Mouse (Mus musculus) liver, embryonic 14.5 days (tissue): Measurements from ENCODE around the gene Ankrd65. TPM values are rescaled to one million over a fixed set of nuclear protein-coding genes. Genes with fewer than 3 reads are reported as not detected.

Experiments
- ATAC-seq: fragments of 200-750 bp; cut with Nextera tagmentation; 2 replicates; pipeline ENCODE4 v1.8.0; 2017; ENCODE audit warnings: moderate number of reproducible peaks, mild to moderate bottlenecking, moderate library complexity; ENCODE audit not compliant: insufficient read depth
- DNase-seq, 3 experiments: peaks; one replicate each; pipeline ENCODE4 v3.0.0-alpha.2; 2012 to 2013; ENCODE audit warnings: low read depth in 3 of 3, low spot score in 3 of 3
- H3K27ac ChIP-seq: fragments of 300-500 bp; sonication (generic); 2 replicates; pipeline ENCODE4 v1.5.1; 2014; ENCODE audit warnings: moderate library complexity, mild to moderate bottlenecking, control low read depth, inconsistent platforms
- H3K27me3 ChIP-seq: fragments of 300-500 bp; sonication (generic); 2 replicates; pipeline ENCODE4 v1.6.1; 2014; ENCODE audit warnings: mild to moderate bottlenecking, low read length, moderate library complexity; ENCODE audit not compliant: control insufficient read depth, insufficient read depth
- H3K36me3 ChIP-seq: fragments of 300-500 bp; sonication (generic); replicated peaks from 2 replicates; pipeline ENCODE4 v1.6.1; 2014; ENCODE audit warnings: low read depth; ENCODE audit not compliant: control insufficient read depth, insufficient read depth
- H3K4me1 ChIP-seq, 2 experiments: fragments of 200-500 bp in 1 of 2; fragments of 300-500 bp in 1 of 2; sonication (generic) in 1 of 2; replicated peaks; 2 replicates each; pipeline ENCODE4 v1.6.1; 2012 to 2014; ENCODE audit warnings: antibody characterized with exemption in 1 of 2, inconsistent platforms in 1 of 2, low read length in 1 of 2; ENCODE audit not compliant: control insufficient read depth in 2 of 2, insufficient read depth in 2 of 2
- H3K4me2 ChIP-seq: fragments of 300-500 bp; sonication (generic); 2 replicates; pipeline ENCODE4 v1.6.1; 2014; ENCODE audit warnings: low read depth, mild to moderate bottlenecking, control low read depth, moderate library complexity
- H3K4me3 ChIP-seq, 2 experiments: fragments of 200-500 bp in 1 of 2; fragments of 300-500 bp in 1 of 2; sonication (generic) in 1 of 2; 2 replicates each; pipeline ENCODE4 v1.5.1; 2012 to 2014; ENCODE audit warnings: low read depth in 2 of 2, low read length in 2 of 2, mild to moderate bottlenecking in 2 of 2, control low read depth in 1 of 2, inconsistent platforms in 1 of 2, moderate library complexity in 1 of 2; ENCODE audit not compliant: insufficient read depth in 1 of 2
- H3K9ac ChIP-seq: fragments of 300-500 bp; sonication (generic); replicated peaks from 2 replicates; pipeline ENCODE4 v1.6.1; 2014; ENCODE audit warnings: mild to moderate bottlenecking, control low read depth, moderate library complexity
- H3K9me3 ChIP-seq: fragments of 300-500 bp; sonication (generic); 2 replicates; pipeline ENCODE4 v1.6.1; 2016; ENCODE audit warnings: low read length, mixed read lengths; ENCODE audit not compliant: control insufficient read depth
- CTCF ChIP-seq: IDR thresholded peaks from 2 replicates; pipeline ENCODE4 v1.5.1; 2016; ENCODE audit warnings: antibody characterized with exemption, low read depth, control low read depth
- EP300 ChIP-seq: IDR thresholded peaks from 2 replicates; pipeline ENCODE4 v1.6.1; 2016; ENCODE audit warnings: antibody characterized with exemption, low read depth
- WGBS: fragments of 180-500 bp; shearing (Covaris S2); extraction: QIAGEN DNeasy Blood & Tissue Kit; methylation state at CpG from one replicate; pipeline ENCODE4 v1.1.7; 2014; ENCODE audit not compliant: insufficient replicate concordance; 5-methylcytosine and 5-hydroxymethylcytosine counted together
- polyA plus RNA-seq, 2 experiments: library from polyadenylated mRNA; depleted of rRNA in 1 of 2; stranded (reverse) in 1 of 2; unstranded in 1 of 2; fragments of >200 nt; fragmentation: Nextera tagmentation in 1 of 2; extraction: Ambion mirVana in 1 of 2; gene quantifications; 2 replicates each; pipeline versions ENCODE4 v1.2.1 to v1.2.3; 2012 to 2014

Ankrd65 gene
- polyA plus RNA-seq, 2 experiments: 0.02 TPM; not detected in 1

DNA sequence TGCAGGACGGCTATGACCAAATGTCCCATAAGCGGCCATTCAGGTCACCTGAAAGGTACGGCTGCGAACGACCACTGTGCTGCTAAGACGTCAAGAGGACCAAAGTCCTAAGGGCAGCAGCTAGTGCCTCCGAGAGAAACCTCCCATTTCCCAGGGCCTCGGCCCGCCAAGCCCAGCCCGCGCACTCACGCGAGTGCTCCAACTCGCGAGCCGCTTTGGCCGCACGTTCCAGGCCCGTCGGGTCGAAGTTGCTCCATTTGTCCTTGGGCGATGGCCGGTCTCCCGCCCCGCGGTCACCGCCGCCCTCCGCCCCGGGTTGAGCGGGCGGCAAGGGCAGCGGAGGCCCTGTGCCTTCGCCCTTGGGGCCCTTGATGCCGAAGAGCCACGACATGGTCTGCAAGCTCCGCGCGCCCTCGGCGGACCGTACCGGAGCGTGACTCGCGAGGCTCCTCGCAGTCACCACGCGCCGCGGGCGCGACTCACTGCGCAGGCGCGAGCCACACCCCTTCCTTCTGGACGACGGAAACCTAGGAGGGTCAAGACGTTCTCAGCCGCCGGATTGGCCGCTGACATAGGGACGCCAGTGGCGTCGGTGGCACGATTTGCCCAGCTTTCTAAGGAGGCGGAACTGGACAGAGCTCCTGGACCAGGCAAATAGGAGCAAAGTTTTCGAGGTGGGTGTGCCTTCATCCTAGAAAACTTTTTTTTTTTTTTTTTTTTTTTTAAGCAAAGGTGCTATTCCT lies 29.5 kb upstream of the Ankrd65 start, which contains the start of gene Atad3a:
Atad3a (minus strand) TSS at position 481 of the 743 bp plus-strand sequence.
- H3K4me3 ChIP-seq: peak within 1 kb of the TSS; percentile 84 to 86
- peaks cover 4 to 15% of the 10 kb centered on the region in 2 experiments for H3K4me1 ChIP-seq
- ATAC-seq (peak; percentile 97), DNase-seq (peak; percentile 94 to 96 (median 95))
- TF ChIP-seq CTCF (no peak), EP300 (no peak)
- H3K9me3 ChIP-seq: no peaks in the 10 kb centered on the region
- peak within 1 kb of the TSS; percentile 84 for H3K9ac ChIP-seq
- no peaks in the 10 kb centered on the region for H3K27me3 ChIP-seq
- peaks cover 1% of the 10 kb centered on the region for H3K36me3 ChIP-seq
- H3K27ac ChIP-seq: peak within 1 kb of the TSS; percentile 44
- peak within 1 kb of the TSS; percentile 100 for H3K4me2 ChIP-seq
- under 1% methylated on average over 68 of the region's 68 CpGs for WGBS

DNA sequence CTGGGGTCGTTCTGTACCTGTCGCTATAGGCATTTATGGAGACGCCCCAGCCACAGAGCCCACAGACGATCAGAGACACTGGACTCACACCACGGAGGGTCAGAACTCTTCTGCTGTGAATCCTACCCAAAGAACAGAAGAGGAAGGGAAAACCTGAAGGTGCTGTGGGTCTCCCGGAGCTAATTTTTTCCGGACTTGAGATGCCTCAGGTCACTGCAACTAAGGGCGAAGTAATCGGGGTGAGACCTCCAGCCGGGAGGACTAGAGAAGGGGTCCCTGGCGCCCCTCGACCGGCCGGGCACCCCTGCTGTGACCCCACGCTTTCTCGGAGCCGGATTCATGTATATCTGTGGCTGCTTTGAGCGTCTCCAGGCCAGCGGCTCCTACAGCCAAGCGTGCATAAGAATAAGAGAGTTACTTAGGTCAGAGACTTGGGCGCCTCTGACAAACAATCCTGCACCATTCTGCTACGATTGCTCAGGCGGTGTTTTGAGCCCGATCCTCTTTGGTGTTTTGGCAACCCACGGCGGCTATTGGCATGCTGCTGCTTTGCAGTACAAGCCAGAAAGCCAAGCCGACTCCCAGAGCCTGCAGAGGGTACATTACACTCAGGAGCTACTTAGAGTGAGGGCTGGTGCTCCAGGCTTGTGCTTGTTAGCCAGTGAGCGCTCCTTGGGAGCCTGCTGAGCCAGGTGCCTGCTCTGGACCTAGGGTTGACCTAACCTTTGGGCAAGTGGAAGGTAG lies 28.7 kb upstream of the Ankrd65 start:
- H3K9me3 ChIP-seq: no peaks in the 10 kb centered on the region
- TF ChIP-seq EP300: no peak
- TF ChIP-seq CTCF: no peak
- DNase-seq: no peak
- H3K9ac ChIP-seq: peak overlapping the region; percentile 84
- no peaks in the 10 kb centered on the region; the same call in 1 of the 2 replicates for H3K36me3 ChIP-seq
- H3K27me3 ChIP-seq: no peaks in the 10 kb centered on the region
- peaks cover 4 to 15% of the 10 kb centered on the region in 2 experiments for H3K4me1 ChIP-seq
- WGBS: 3% methylated on average over 28 of the region's 28 CpGs
- peak overlapping the region; percentile 72 to 84 for H3K4me3 ChIP-seq
- H3K27ac ChIP-seq: peak overlapping the region; percentile 44
- H3K4me2 ChIP-seq: peak overlapping the region; percentile 100
- ATAC-seq: 0 out of 2 replicates have a peak, but pooled peaks have one; percentile 3

DNA sequence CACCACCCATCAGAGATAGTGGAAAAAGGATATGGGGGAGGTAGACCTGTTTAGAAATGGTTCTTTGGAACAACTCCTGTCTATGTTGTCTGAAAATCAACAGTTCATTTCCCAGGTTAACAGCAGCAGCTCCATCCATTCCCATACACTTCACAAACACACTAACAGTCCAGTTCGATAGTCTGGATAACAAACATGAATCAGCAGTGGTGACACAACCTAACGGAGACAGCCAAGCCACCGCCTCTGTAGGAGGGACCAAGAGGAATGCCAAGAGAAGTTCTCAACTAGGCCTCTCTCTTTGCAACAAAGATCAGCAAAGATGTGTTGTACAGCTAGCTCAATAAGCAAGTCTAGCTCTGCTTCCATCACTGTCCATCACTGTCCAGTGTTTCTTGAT lies 27.9 kb upstream of the Ankrd65 start:
- DNase-seq: no peak
- Histone ChIP-seq H3K27me3 (no peaks in the 10 kb centered on the region), H3K4me1 (peaks cover 4 to 15% of the 10 kb centered on the region in 2 experiments), H3K36me3 (no peaks in the 10 kb centered on the region), H3K27ac (no peak overlapping the region), H3K9ac (no peak overlapping the region), H3K4me2 (peak overlapping the region; percentile 100), H3K9me3 (no peaks in the 10 kb centered on the region), H3K4me3 (no peak overlapping the region)
- TF ChIP-seq EP300 (no peak), CTCF (no peak)
- no peak for ATAC-seq
- WGBS: 62% methylated on average over 3 of the region's 3 CpGs

DNA sequence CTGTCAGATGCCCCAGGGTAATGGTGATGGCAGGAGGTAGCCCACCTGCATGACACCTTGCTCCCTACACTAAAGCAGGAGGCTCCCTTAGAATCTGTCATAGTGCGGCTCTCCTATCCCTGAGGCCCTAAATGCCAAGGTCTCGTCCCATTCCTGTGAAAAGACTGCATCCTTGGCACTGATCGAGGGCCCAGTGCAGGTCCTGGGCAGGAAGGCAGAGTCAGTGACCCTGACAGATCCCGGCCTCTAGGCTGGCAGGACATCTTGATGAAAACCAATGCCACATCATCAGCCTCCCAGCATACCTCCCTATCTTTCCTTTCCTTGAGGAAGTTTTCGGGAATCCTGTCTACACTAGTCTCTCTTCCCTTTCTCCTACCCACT lies 20.8 kb upstream of the Ankrd65 start:
- TF ChIP-seq EP300 (no peak), CTCF (no peak)
- H3K9me3 ChIP-seq: no peaks in the 10 kb centered on the region
- peak overlapping the region; percentile 72; the same call in 1 of the 2 replicates for H3K9ac ChIP-seq
- WGBS: 53% methylated on average over 5 of the region's 5 CpGs
- DNase-seq: no peak
- ATAC-seq: no peak
- peak overlapping the region; percentile 55 to 56 for H3K4me3 ChIP-seq
- peak overlapping the region; percentile 86 for H3K4me2 ChIP-seq
- H3K36me3 ChIP-seq: no peaks in the 10 kb centered on the region
- no peak overlapping the region for H3K27ac ChIP-seq
- peaks cover 14% of the 10 kb centered on the region for H3K27me3 ChIP-seq
- H3K4me1 ChIP-seq: 0 out of 4 replicates have a peak, but pooled peaks cover 0 to 4% of the 10 kb centered on the region in 2 experiments
